Mouse (Mus musculus) T-cell, adult 2 months (primary cell): Measurements from ENCODE around the gene Gm10681.
"Not testable (repeated sequence)": the region's sequence is repeated elsewhere in the genome, so short reads cannot be mapped to it uniquely, and the experiment has no call there.

Source experiments
- DNase-seq: peaks from one replicate; pipeline ENCODE4 v3.0.0; 2022; ENCODE audit warnings: low spot score

Gene Gm10681

DNA sequence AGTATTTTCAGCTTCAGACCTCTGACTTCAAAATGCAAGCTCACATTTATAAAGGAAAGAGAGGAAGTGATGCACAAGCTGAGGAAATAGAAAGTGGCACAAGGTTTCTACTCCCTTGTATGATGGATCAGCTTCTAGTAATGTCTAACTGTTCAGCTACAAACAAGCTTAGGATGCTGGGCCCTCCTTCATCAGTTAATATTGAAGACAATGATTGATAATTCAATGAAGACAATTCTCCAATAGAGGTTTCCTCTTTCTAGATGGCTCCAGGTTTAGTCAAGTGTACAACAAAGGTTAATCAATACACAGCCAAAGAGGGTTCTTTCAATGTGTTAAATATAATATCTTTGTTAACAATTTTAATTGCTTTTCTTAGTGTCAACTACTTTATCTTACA is at the start of gene Gm10681:
Gm10681 (minus strand) TSS at position 101 of the 400 bp plus-strand sequence.
- DNase-seq = no peak

DNA sequence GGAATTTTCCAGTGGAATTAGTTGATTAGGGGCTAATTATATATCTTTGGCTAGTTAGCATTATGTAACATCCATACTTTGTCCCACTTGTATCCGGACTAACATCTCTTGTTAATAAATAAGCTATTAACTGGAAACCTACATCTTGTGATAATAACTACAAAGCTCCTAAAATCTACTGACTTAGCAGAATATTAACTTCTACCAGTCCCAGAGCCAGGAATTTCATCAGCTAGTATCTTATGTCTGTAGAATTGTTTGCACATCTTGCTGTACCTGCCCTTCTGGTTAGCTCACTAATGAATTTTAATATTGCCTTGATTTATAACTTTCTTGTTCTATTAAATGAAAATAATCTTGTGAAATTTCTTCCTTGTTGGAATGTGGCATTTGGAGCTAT is 46.5 kb upstream of the Gm10681 start:
- no peak for DNase-seq

DNA sequence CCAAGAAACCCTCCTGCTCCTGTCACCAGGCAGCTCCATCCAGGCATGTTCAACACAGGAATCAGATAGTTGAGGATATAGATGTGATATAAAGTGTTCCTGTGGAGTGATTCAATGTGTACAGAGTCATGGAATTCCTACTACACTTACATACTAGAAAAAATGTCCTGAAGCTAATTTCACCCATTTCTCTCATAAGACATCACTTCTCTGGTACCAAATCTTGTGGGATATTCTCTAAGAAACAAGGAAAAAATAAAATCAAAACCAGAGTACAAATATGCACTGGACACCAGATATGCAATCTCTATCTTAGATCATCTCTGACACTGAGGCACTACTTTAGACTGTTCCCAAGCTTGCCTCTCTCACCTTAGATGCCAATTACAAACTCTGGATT is 41.5 kb upstream of the Gm10681 start, which contains the start of gene Hsd3b5:
Hsd3b5 (minus strand) TSS at position 101 of the 400 bp plus-strand sequence.
- DNase-seq = no peak

DNA sequence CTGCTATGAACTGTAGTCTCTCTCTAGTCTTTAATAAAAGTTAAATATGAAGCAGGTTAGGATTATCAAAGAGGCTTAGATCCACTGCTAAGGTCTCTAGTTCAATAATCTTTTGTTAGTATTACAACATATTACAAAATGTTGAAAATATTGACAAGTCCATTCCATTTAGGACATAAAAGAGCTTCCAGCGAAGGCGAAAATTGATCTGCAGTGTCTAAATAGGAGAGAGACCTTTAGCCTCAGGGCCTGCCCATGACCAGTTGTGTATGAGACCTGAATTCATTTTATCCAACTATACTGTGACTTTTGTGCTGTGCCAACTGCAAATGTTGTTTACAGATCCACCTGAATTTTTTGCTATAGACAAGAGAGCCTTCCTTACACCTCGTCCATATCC is 41.0 kb upstream of the Gm10681 start:
- DNase-seq = no peak

DNA sequence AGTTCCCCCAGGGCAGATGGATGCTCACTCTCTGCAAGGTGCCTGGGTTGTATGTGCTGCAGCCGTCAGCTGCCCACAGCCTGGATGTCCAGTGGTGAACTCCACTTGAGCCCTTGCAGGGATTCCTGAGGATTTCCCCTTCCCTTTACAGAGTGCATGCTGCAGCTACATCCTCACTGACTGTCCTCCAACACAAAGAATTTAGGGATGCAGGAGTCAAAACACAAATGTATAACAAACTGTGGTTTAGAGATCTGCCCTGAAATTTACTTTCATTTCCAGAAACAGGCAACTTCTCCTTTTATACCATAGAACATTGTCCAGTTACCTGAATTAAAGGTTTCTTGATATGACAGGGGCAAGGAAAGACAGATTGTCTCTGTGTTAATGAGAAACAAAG is 28.2 kb upstream of the Gm10681 start:
- DNase-seq = not testable (repeated sequence)

DNA sequence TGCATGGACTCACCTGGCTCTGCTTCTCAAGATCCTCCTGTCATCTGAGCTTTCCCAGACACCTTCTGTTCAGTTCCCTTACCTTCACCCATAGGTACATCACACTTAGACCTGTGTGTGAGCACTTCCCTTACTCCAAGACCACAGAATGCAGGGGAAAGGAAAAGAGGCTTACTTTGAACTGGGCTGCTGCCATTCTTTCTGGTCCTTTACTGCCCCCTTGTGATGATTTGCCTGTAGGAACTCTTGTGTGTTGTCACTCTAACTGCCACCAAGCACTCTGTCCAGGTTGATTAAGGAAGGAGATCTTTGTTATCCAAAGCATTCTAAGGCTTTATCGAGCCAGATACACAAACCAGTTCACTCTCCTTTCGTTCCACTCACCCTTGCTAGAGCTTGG is 27.6 kb upstream of the Gm10681 start:
- not testable (repeated sequence) for DNase-seq

DNA sequence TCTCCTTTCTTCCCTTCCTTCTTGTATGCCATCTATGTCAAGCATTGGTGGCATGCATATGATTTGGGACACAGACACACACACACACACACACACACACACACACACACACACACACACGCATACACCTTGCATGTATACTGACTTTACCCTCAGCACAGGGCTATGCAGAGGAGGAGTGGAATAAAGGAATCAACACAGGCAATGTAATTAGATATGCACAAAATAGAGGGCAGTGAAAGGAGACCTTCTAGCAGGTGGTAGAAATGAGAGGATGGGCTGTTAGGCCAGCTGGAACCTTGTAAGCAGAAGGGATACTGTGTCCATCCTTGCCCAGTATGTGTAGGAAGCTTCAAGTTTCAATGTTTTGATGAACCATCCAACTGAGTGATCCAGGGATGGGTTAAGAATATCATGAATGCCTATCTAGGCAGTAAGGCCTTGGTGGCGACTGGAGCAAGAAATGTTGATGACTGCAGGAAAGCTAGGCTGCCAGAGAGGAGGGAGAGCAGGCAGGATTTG is 25.9 kb upstream of the Gm10681 start:
- not testable (repeated sequence) for DNase-seq

DNA sequence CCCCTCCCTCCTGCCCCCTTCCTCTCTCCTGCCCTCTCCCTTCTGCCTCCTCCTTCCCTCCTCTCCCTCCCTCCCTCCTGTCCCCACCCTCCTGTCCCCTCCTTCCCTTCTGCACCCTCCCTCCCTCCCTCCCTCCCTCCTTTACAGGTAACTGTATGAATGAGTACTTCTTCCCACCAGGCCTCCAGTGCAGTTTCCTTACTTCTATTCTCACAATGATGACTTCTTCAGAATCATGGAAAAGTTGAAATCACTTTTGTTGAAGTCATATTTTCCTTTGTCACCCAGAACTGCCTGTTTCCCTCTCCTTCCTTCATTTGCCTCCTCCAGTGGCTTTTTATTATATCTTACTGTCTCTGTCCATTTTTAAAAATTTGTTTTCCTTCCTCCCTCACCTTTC is 25.4 kb upstream of the Gm10681 start:
- DNase-seq = no peak

DNA sequence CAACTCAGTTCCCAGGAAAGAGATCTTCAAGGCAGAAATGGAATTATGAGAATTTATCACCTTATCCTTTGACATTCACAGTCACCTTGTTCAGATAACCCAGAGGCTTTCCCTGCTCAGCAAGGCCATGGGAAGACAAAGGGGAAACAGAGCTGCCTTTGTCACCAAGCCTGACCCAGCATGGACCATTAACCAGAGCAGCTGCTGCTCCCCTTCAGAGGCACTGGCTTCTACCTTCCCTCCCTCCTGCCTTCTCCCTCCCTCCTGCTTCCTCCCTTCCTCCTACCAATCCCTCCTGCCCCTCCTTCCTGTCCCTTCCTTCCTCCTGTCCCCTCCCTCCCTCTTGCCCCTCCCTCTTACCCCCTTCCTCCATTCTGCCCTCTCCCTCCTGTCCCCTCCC is 24.9 kb upstream of the Gm10681 start:
- not testable (repeated sequence) for DNase-seq

DNA sequence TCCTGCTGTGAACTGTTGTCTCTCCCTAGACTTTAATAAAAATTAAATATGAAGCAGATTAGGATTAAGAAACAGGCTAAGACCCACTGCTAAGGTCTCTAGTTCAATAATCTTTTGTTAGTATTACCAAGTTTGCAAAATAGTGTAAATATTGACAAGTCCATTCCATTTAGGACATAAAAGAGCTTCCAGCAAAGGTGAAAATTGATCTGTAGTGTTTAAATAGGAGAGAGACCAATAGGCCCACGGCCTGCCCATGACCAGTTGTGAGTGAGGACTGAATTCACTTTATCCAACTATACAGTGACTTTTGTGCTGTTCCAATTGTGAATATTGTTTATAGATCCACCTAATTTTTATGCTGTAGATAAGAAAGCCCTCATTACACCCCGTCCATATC is 886 bp downstream of the Gm10681 start:
- DNase-seq = no peak

DNA sequence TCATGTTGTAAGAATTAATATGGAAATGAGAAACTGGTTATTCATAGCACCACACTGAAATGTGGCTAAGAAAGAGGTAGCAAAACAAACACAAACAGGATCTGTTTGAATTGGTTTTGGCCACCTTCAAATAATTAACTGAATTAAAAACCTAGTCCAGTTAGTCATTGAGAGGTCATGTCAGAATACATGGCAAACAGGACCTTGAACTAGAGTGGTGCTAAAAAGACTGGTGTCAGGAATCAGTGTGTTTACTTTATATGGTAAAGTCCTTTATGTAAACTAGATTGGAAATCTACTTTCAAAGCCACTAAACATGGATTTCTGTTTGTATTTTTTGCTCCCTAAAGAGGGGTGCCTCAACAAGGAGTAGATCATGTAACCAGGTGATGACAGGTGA is 6.0 kb downstream of the Gm10681 start:
- DNase-seq = not testable (repeated sequence)

DNA sequence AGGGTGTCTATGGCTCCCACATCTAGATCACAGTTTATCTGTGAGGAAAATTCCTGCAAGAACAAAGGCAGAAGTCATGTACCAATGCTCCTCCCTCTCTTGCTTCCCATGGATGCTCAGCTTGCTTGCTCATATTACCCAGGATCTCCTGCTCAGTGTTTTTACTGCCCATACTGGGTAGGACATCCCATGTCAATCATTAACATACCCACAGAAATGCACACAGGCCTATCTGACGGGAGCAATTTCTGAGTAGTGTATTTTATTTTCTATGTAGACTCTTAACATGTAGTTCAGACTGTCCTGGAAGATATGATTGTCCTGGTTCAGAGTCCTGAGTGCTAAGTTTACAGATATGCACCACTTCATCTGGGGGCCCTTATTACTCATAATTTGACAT is 6.4 kb downstream of the Gm10681 start:
- DNase-seq = not testable (repeated sequence)

DNA sequence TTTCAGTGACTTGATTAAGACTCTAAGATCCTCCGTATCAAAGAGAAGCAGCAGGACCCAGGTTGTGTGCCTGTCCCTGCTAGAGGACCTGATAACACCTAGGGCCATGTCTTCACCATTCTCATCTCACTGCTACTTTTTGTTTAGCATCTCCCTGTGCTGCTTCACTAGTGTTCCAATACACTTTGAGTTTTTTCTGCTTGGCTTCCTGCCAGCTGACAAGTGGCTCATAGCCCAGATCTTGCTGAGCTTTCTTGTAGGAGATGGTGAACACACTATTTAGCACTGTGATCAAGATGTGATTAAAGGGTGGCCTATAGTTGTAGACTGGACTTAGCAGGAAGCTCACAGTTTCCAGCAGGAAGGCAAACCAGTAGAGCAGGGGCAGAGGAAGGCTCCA is 7.6 kb downstream of the Gm10681 start:
- not testable (repeated sequence) for DNase-seq

DNA sequence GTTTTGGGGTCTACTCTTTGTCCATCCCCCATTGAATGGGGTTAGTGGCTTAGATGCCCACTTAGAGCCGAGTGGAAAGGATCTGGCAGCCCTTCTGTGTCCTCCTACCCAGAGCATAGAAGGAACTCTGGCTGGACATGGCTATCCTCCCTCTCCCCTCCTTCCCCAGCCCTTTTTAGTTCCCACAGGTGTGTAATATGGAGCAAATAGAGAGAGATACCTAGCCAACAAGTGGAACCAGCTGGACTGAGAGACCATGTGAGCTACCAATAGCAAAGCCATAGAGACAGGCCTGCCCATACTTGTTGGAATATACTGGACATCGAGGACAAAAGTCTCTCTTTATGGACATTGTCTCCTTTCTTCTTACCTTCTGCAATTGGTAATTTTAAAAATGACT is 20.9 kb downstream of the Gm10681 start:
- not testable (repeated sequence) for DNase-seq

DNA sequence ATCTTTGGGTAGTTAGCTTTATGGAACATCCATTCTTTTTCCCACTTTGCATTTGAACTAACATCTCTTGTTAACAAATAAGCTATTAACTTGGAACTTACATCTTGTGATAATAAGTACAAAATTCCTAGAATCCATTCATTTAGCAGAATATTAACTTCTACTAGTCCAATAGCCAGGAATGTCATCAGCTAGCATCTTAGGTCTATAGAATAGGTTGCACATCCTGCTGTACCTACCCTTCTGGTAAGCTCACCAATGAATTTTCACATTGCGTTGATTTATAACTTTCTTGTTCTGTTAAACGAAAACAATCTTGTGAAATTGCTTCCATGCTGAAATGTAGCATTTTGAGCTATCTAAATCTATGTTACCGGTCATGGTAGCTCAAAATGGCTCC is 23.7 kb downstream of the Gm10681 start:
- not testable (repeated sequence) for DNase-seq

DNA sequence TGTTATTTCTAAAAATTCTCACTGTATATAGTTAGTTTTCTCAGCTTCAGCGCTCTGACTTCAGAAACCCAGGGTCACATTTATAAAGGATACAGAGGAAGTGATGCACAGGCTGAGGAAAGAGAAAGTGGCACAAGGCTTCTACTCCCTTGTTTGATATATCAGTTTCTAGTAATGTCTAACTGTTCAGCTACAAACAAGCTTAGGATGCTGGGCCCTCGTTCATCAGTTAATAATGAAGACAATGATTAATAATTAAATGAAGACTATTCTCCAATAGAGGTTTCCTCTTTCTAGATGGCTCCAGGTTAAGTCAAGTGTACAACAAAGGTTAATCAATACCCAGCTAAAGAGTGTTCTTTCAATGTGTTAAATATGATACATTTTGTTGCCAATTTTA is 24.8 kb downstream of the Gm10681 start:
- DNase-seq = not testable (repeated sequence)

DNA sequence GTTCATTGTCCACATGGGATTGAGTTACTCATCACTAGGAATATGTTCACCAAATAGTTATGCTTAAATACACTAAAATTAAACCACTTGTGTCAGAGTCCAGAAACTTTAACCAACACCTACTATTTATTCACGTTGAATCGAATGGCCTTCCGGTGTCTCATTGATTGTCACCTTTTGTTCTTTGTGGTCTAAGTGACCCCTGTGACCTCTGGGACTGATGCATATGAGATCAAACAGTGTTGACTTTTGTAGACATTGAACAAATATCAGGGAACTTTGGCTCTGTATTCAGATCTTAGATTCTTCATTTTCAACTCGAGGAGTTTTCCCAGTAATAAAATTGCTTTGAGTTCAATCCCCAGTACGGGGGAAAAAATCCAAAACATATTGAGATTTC is 27.9 kb downstream of the Gm10681 start:
- DNase-seq = not testable (repeated sequence)

DNA sequence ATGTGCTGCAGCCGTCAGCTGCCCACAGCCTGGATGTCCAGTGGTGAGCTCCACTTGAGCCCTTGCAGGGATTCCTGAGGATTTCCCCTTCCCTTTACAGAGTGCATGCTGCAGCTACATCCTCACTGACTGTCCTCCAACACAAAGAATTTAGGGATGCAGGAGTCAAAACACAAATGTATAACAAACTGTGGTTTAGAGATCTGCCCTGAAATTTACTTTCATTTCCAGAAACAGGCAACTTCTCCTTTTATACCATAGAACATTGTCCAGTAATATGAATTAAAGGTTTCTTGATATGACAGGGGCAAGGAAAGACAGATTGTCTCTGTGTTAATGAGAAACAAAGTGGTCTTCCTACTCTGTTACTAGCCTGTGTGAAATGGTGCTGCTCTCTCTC is 37.8 kb downstream of the Gm10681 start:
- DNase-seq = not testable (repeated sequence)

DNA sequence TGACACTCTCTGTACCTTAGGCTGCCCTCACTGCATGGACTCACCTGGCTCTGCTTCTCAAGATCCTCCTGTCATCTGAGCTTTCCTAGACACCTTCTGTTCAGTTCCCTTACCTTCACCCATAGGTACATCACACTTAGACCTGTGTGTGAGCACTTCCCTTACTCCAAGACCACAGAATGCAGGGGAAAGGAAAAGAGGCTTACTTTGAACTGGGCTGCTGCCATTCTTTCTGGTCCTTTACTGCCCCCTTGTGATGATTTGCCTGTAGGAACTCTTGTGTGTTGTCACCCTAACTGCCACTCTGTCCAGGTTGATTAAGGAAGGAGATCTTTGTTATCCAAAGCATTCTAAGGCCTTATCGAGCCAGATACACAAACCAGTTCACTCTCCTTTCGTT is 38.4 kb downstream of the Gm10681 start:
- not testable (repeated sequence) for DNase-seq

DNA sequence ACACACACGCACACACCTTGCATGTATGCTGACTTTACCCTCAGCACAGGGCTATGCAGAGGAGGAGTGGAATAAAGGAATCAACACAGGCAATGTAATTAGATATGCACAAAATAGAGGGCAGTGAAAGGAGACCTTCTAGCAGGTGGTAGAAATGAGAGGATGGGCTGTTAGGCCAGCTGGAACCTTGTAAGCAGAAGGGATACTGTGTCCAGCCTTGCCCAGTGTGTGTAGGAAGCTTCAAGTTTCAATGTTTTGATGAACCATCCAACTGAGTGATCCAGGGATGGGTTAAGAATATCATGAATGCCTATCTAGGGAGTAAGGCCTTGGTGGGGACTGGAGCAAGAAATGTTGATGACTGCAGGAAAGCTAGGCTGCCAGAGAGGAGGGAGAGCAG is 40.1 kb downstream of the Gm10681 start:
- DNase-seq = not testable (repeated sequence)

DNA sequence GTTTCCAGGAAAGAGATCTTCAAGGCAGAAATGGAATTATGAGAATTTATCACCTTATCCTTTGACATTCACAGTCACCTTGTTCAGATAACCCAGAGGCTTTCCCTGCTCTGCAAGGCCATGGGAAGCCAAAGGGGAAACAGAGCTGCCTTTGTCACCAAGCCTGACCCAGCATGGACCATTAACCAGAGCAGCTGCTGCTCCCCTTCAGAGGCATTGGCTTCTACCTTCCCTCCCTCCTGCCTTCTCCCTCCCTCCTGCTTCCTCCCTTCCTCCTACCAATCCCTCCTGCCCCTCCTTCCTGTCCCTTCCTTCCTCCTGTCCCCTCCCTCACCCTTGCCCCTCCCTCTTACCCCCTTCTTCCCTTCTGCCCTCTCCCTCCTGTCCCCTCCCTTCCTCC is 41.0 kb downstream of the Gm10681 start:
- DNase-seq = not testable (repeated sequence)

DNA sequence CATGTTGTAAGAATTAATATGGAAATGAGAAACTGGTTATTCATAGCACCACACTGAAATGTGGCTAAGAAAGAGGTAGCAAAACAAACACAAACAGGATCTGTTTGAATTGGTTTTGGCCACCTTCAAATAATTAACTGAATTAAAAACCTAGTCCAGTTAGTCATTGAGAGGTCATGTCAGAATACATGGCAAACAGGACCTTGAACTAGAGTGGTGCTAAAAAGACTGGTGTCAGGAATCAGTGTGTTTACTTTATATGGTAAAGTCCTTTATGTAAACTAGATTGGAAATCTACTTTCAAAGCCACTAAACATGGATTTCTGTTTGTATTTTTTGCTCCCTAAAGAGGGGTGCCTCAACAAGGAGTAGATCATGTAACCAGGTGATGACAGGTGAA is 63.6 kb downstream of the Gm10681 start:
- DNase-seq = not testable (repeated sequence)

DNA sequence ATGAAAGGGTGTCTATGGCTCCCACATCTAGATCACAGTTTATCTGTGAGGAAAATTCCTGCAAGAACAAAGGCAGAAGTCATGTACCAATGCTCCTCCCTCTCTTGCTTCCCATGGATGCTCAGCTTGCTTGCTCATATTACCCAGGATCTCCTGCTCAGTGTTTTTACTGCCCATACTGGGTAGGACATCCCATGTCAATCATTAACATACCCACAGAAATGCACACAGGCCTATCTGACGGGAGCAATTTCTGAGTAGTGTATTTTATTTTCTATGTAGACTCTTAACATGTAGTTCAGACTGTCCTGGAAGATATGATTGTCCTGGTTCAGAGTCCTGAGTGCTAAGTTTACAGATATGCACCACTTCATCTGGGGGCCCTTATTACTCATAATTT is 64.1 kb downstream of the Gm10681 start:
- DNase-seq = not testable (repeated sequence)

DNA sequence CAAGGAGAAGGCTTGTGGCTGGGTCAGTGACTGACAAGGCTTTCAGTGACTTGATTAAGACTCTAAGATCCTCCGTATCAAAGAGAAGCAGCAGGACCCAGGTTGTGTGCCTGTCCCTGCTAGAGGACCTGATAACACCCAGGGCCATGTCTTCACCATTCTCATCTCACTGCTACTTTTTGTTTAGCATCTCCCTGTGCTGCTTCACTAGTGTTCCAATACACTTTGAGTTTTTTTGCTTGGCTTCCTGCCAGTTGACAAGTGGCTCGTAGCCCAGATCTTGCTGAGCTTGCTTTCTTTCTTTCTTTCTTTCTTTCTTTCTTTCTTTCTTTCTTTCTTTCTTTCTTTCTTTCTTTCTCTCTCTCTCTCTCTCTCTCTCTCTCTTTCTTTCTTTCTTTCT is 65.8 kb downstream of the Gm10681 start:
- not testable (repeated sequence) for DNase-seq

DNA sequence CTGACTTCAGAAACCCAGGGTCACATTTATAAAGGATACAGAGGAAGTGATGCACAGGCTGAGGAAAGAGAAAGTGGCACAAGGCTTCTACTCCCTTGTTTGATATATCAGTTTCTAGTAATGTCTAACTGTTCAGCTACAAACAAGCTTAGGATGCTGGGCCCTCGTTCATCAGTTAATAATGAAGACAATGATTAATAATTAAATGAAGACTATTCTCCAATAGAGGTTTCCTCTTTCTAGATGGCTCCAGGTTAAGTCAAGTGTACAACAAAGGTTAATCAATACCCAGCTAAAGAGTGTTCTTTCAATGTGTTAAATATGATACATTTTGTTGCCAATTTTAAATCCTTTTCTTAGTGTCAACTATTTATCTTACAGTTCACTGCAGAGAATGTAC is 78.2 kb downstream of the Gm10681 start, which contains the start of gene Hsd3b4:
Hsd3b4 (minus strand) TSS at position 101 of the 400 bp plus-strand sequence.
- not testable (repeated sequence) for DNase-seq
